Mouse (Mus musculus) G1E-ER4 (cell line): ENCODE results near the gene Helb. TPM values are rescaled to one million over a fixed set of nuclear protein-coding genes. Genes with fewer than 3 reads are reported as not detected.

Experiments
- GATA1 ChIP-seq: IDR thresholded peaks from one replicate; pipeline ENCODE4 v1.8.0; 2012; ENCODE audit warnings: low read length, inconsistent platforms
- polyA plus RNA-seq: library from polyadenylated mRNA; stranded (reverse); fragments of >175 nt; gene quantifications from 2 replicates; pipeline ENCODE4 v1.2.3, GENCODE M21; 2012

Gene Helb
- polyA plus RNA-seq, 1 experiment = 11.4 TPM

DNA sequence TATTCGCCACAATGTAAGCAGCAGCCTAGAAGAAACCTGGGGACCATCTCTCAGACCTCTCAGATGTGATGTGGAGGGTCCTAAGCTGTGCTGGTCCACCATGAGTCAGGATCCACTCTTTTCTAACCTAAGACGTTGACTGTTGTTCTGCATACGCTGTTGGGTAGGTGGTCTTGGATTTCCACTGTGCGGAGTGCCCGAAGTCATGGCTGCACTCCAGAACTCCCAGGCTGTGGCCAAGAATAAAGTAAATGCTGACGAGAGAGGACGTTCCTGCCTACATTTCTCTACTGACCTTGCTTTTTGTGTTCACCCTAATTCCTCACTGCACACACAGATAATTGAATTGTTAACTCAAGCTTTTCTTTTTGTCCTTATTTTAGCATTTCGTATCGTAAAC is 78.9 kb downstream of the Helb start:
- TF ChIP-seq GATA1 = no peak

Other genes starting within 250 kb of the Helb start
- 52.1 and 67.8 TPM in 2 replicates for gene Tmbim4, start 88.6 kb upstream of the Helb start, polyA plus RNA-seq
- gene Irak3, start 89.1 kb upstream of the Helb start, polyA plus RNA-seq = not detected in 2 replicates
- gene Llph, start 114.1 kb upstream of the Helb start, polyA plus RNA-seq = 46.4 and 100 TPM in 2 replicates